Mouse (Mus musculus): ENCODE measurements around the gene Cox20. TPM values are rescaled to one million over a fixed set of nuclear protein-coding genes. Genes with fewer than 3 reads are reported as not detected.
A peak's percentile ranks its signal among the peaks of the same experiment; 100 is the strongest.

Cox20 gene
- polyA plus RNA-seq, 1 experiment = 26.5 TPM

- Histone ChIP-seq H3K4me1 (ENCODE audit: control insufficient read depth, insufficient read depth, low read length) (no peaks in the 10 kb centered on the region), H3K27ac (ENCODE audit: insufficient read depth, low read length) (peak overlapping the region; percentile 59), H3K27me3 (ENCODE audit: control insufficient read depth, insufficient read depth, low read length, poor library complexity, severe bottlenecking) (no peaks in the 10 kb centered on the region), H3K9ac (ENCODE audit: low read depth, poor library complexity, severe bottlenecking) (peak overlapping the region; percentile 61), H3K4me3 (ENCODE audit: low read depth, low read length) (peak overlapping the region; percentile 75), H3K9me3 (replicated peaks; ENCODE audit: control insufficient read depth, insufficient read depth, low read length, poor library complexity, severe bottlenecking) (no peaks in the 10 kb centered on the region), H3K36me3 (ENCODE audit: control insufficient read depth, insufficient read depth, low read length, poor library complexity, severe bottlenecking) (no peaks in the 10 kb centered on the region)
- TF ChIP-seq EP300 (IDR thresholded peaks at IDR 0.05; ENCODE audit: insufficient read depth, low read depth, low read length) (0 out of 2 replicates have a peak, but pooled peaks have one; percentile 18), POLR2A (IDR thresholded peaks at IDR 0.05; ENCODE audit: insufficient read depth, low read length) (no peak)
These were observed 49.8 kb downstream of the Cox20 start for GRCm38 (mm10) chr1:178368548-178369271.

- Histone ChIP-seq H3K4me1 (ENCODE audit: control insufficient read depth, insufficient read depth, low read length) (no peaks in the 10 kb centered on the region), H3K4me3 (ENCODE audit: low read depth, low read length) (peak overlapping the region; percentile 75), H3K9me3 (replicated peaks; ENCODE audit: control insufficient read depth, insufficient read depth, low read length, poor library complexity, severe bottlenecking) (no peaks in the 10 kb centered on the region), H3K27me3 (ENCODE audit: control insufficient read depth, insufficient read depth, low read length, poor library complexity, severe bottlenecking) (no peaks in the 10 kb centered on the region), H3K9ac (ENCODE audit: low read depth, poor library complexity, severe bottlenecking) (peak overlapping the region; percentile 61), H3K36me3 (ENCODE audit: control insufficient read depth, insufficient read depth, low read length, poor library complexity, severe bottlenecking) (no peaks in the 10 kb centered on the region), H3K27ac (ENCODE audit: insufficient read depth, low read length) (no peak overlapping the region)
- no peak for TF ChIP-seq EP300 (IDR thresholded peaks at IDR 0.05; ENCODE audit: insufficient read depth, low read depth, low read length)
- TF ChIP-seq CTCF (IDR thresholded peaks at IDR 0.05; ENCODE audit: low read depth, low read length) = no peak
- TF ChIP-seq POLR2A (IDR thresholded peaks at IDR 0.05; ENCODE audit: insufficient read depth, low read length) = no peak
These were observed 50.3 kb downstream of the Cox20 start for GRCm38 (mm10) chr1:178369272-178369651.

Other genes starting within 250 kb of the Cox20 start
- gene Desi2, start 131.7 kb upstream of the Cox20 start, polyA plus RNA-seq (2011; ENCODE audit: insufficient read depth, insufficient read length, low read depth, missing spikeins) = 30.7 and 32.5 TPM in 2 replicates
- gene Hnrnpu, start 18.7 kb downstream of the Cox20 start, polyA plus RNA-seq (2011; ENCODE audit: insufficient read depth, insufficient read length, low read depth, missing spikeins) = 1,120 and 1,155 TPM in 2 replicates
- gene Efcab2, start 87.0 kb downstream of the Cox20 start, polyA plus RNA-seq (2011; ENCODE audit: insufficient read depth, insufficient read length, low read depth, missing spikeins) = 5.6 and 9.0 TPM in 2 replicates
- gene Kif26b, start 210.0 kb downstream of the Cox20 start, polyA plus RNA-seq (2011; ENCODE audit: insufficient read depth, insufficient read length, low read depth, missing spikeins) = 0.31 and 0.41 TPM in 2 replicates

Measured in ES-Bruce4 (cell line).